Mouse (Mus musculus): ENCODE data around the gene Sdc3.

- TF ChIP-seq POLR2A (IDR thresholded peaks at IDR 0.05; ENCODE audit: borderline replicate concordance, extremely low read depth, low read depth, low read length) (no peak), CTCF (IDR thresholded peaks at IDR 0.05; ENCODE audit: insufficient read depth, low read length) (no peak)
These were observed 69.4 kb downstream of the Sdc3 start for GRCm38 (mm10) chr4:130861653-130862208.

Measured in lung, adult 2 months (tissue).